Mouse (Mus musculus): ENCODE measurements at regions not wholly inside any gene's neighbourhood (a gene's known extent, or its start where the extent isn't known, plus 50 kb on each side); places are given as distances from the start of the nearest gene placed in this dataset.

GRCm38 (mm10) chr9:118271681-118272080 lies 121.7 kb upstream of the Cmc1 start:
- TF ChIP-seq POLR2A (IDR thresholded peaks at IDR 0.05; ENCODE audit: insufficient read depth, low read length): no peak
- no peak for TF ChIP-seq CTCF (IDR thresholded peaks at IDR 0.05; ENCODE audit: low read depth, low read length)
